Mouse (Mus musculus): ENCODE measurements around the gene H2al1j. TPM values are rescaled to one million over a fixed set of nuclear protein-coding genes. Genes with fewer than 3 reads are reported as not detected.

Gene H2al1j
- total and polyA plus RNA-seq, 3 experiments: not detected

- H3K4me1 ChIP-seq (ENCODE audit: control insufficient read depth in 1 of 2, insufficient read depth in 2 of 2, low read length in 2 of 2): no peaks in the 10 kb centered on the region
- TF ChIP-seq EP300 (IDR thresholded peaks at IDR 0.05; ENCODE audit: low read depth in 1 of 2, low read length in 2 of 2) (no peak), E2F4 (IDR thresholded peaks at IDR 0.05; ENCODE audit: borderline replicate concordance, low read depth, low read length) (no peak), POLR2A (IDR thresholded peaks at IDR 0.05; ENCODE audit: control insufficient read depth in 1 of 2, insufficient read depth in 1 of 2, low read depth in 1 of 2, low read length in 2 of 2, poor library complexity in 1 of 2) (no peak), ZMIZ1 (IDR thresholded peaks at IDR 0.05; ENCODE audit: low read depth, low read length) (no peak)
- H3K36me3 ChIP-seq (ENCODE audit: control insufficient read depth in 1 of 2, insufficient read depth in 2 of 2, low read length in 2 of 2): no peaks in the 10 kb centered on the region
- H3K4me3 ChIP-seq (ENCODE audit: control insufficient read depth in 1 of 2, insufficient read depth in 1 of 2, low read depth in 2 of 2, low read length in 2 of 2): no peak overlapping the region
- H3K27me3 ChIP-seq (ENCODE audit: control insufficient read depth in 1 of 2, insufficient read depth in 2 of 2, low read length in 2 of 2): no peaks in the 10 kb centered on the region
- no peak overlapping the region for H3K27ac ChIP-seq (ENCODE audit: control insufficient read depth, low read depth, low read length)
- no peak for DNase-seq (ENCODE audit: low read depth, low spot score)
- H3K79me2 ChIP-seq (ENCODE audit: control insufficient read depth, insufficient read depth, low read length, poor library complexity): no peaks in the 10 kb centered on the region
- no peak overlapping the region for H3K9ac ChIP-seq (ENCODE audit: control insufficient read depth, low read depth, low read length, poor library complexity, severe bottlenecking)
- no peaks in the 10 kb centered on the region for H3K9me3 ChIP-seq (replicated peaks; ENCODE audit: insufficient read depth, low read length)
These were observed 36.3 kb downstream of the H2al1j start for GRCm38 (mm10) chrX:11363890-11364289.

- H3K4me1 ChIP-seq (ENCODE audit: control insufficient read depth in 1 of 2, insufficient read depth in 2 of 2, low read length in 2 of 2): no peaks in the 10 kb centered on the region
- no peak overlapping the region for H3K9ac ChIP-seq (ENCODE audit: control insufficient read depth, low read depth, low read length, poor library complexity, severe bottlenecking)
- no peak for TF ChIP-seq ZKSCAN1 (IDR thresholded peaks at IDR 0.05; ENCODE audit: low read depth, low read length)
- no peak for TF ChIP-seq MXI1 (IDR thresholded peaks at IDR 0.05; ENCODE audit: low read depth, low read length)
- no peak for TF ChIP-seq TCF12 (IDR thresholded peaks at IDR 0.05; ENCODE audit: low read depth, low read length)
- TF ChIP-seq MEF2A (IDR thresholded peaks at IDR 0.05; ENCODE audit: extremely low read depth, insufficient replicate concordance, low read depth, low read length, poor library complexity, severe bottlenecking): no peak
- no peak overlapping the region for H3K27ac ChIP-seq (ENCODE audit: control insufficient read depth, low read depth, low read length)
- no peaks in the 10 kb centered on the region for H3K79me2 ChIP-seq (ENCODE audit: control insufficient read depth, insufficient read depth, low read length, poor library complexity)
- H3K27me3 ChIP-seq (ENCODE audit: control insufficient read depth in 1 of 2, insufficient read depth in 2 of 2, low read length in 2 of 2): no peaks in the 10 kb centered on the region
- no peak for DNase-seq (ENCODE audit: low read depth, low spot score)
- H3K36me3 ChIP-seq (ENCODE audit: control insufficient read depth in 1 of 2, insufficient read depth in 2 of 2, low read length in 2 of 2): no peaks in the 10 kb centered on the region
- H3K9me3 ChIP-seq (replicated peaks; ENCODE audit: insufficient read depth, low read length): no peaks in the 10 kb centered on the region
- H3K4me3 ChIP-seq (ENCODE audit: control insufficient read depth in 1 of 2, insufficient read depth in 1 of 2, low read depth in 2 of 2, low read length in 2 of 2): no peak overlapping the region
These were observed 37.5 kb downstream of the H2al1j start for GRCm38 (mm10) chrX:11365151-11365550.

Other genes starting within 250 kb of the H2al1j start
- not detected in 2 replicates for gene H2al1a, start 28.6 kb upstream of the H2al1j start, total RNA-seq (2012; rRNA removed)
- gene H2al1a, start 28.6 kb upstream of the H2al1j start, polyA plus RNA-seq (2012; ENCODE audit: insufficient read depth in 1 of 2, insufficient read length in 2 of 2, low read depth in 1 of 2, low replicate concordance in 2 of 2, missing spikeins in 1 of 2): not detected
- gene H2al1b, start 25.4 kb upstream of the H2al1j start, total RNA-seq (2012; rRNA removed): not detected in 2 replicates
- not detected for gene H2al1b, start 25.4 kb upstream of the H2al1j start, polyA plus RNA-seq (2012; ENCODE audit: insufficient read depth in 1 of 2, insufficient read length in 2 of 2, low read depth in 1 of 2, low replicate concordance in 2 of 2, missing spikeins in 1 of 2)
- gene H2al1c, start 22.2 kb upstream of the H2al1j start, total RNA-seq (2012; rRNA removed): not detected in 2 replicates
- gene H2al1c, start 22.2 kb upstream of the H2al1j start, polyA plus RNA-seq (2012; ENCODE audit: insufficient read depth in 1 of 2, insufficient read length in 2 of 2, low read depth in 1 of 2, low replicate concordance in 2 of 2, missing spikeins in 1 of 2): not detected
- not detected in 2 replicates for gene H2al1d, start 19.0 kb upstream of the H2al1j start, total RNA-seq (2012; rRNA removed)
- gene H2al1d, start 19.0 kb upstream of the H2al1j start, polyA plus RNA-seq (2012; ENCODE audit: insufficient read depth in 1 of 2, insufficient read length in 2 of 2, low read depth in 1 of 2, low replicate concordance in 2 of 2, missing spikeins in 1 of 2): not detected
- not detected in 2 replicates for gene H2al1e, start 15.9 kb upstream of the H2al1j start, total RNA-seq (2012; rRNA removed)
- gene H2al1e, start 15.9 kb upstream of the H2al1j start, polyA plus RNA-seq (2012; ENCODE audit: insufficient read depth in 1 of 2, insufficient read length in 2 of 2, low read depth in 1 of 2, low replicate concordance in 2 of 2, missing spikeins in 1 of 2): not detected
- not detected in 2 replicates for gene H2al1f, start 12.7 kb upstream of the H2al1j start, total RNA-seq (2012; rRNA removed)
- not detected for gene H2al1f, start 12.7 kb upstream of the H2al1j start, polyA plus RNA-seq (2012; ENCODE audit: insufficient read depth in 1 of 2, insufficient read length in 2 of 2, low read depth in 1 of 2, low replicate concordance in 2 of 2, missing spikeins in 1 of 2)
- gene H2al1g, start 9.6 kb upstream of the H2al1j start, total RNA-seq (2012; rRNA removed): not detected in 2 replicates
- gene H2al1g, start 9.6 kb upstream of the H2al1j start, polyA plus RNA-seq (2012; ENCODE audit: insufficient read depth in 1 of 2, insufficient read length in 2 of 2, low read depth in 1 of 2, low replicate concordance in 2 of 2, missing spikeins in 1 of 2): not detected
- not detected in 2 replicates for gene H2al1h, start 6.3 kb upstream of the H2al1j start, total RNA-seq (2012; rRNA removed)
- not detected for gene H2al1h, start 6.3 kb upstream of the H2al1j start, polyA plus RNA-seq (2012; ENCODE audit: insufficient read depth in 1 of 2, insufficient read length in 2 of 2, low read depth in 1 of 2, low replicate concordance in 2 of 2, missing spikeins in 1 of 2)
- gene H2al1i, start 3.2 kb upstream of the H2al1j start, total RNA-seq (2012; rRNA removed): not detected in 2 replicates
- gene H2al1i, start 3.2 kb upstream of the H2al1j start, polyA plus RNA-seq (2012; ENCODE audit: insufficient read depth in 1 of 2, insufficient read length in 2 of 2, low read depth in 1 of 2, low replicate concordance in 2 of 2, missing spikeins in 1 of 2): not detected